Mouse (Mus musculus): ENCODE measurements around the gene Ifit2. TPM values are rescaled to one million over a fixed set of nuclear protein-coding genes. Genes with fewer than 3 reads are reported as not detected.

Gene Ifit2
- polyA plus RNA-seq, 1 experiment from 2014 or later = 5.8 TPM

DNA sequence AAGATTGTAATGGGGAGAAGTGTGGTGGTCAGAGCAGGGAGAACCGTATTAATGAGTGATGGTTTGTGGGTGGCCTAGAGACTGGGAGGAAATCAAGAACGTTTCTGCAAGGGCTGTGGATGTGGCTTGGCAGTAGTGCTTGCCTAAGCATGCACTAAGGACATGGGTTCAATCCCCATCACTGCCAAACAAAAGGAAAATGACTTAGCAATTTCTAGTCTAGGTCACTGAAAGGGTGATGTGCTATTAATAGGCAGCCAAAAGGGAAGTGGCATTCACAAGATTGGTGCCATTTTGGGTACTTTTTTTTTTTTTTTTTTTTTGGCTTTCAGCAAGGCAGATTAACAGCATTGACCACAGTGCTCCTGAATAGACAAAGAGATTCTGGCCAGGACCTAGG, 29.1 kb upstream of the Ifit2 start:
- no peaks in the 10 kb centered on the region for H3K36me3 ChIP-seq
- H3K4me3 ChIP-seq = no peak overlapping the region
- peaks cover 10% of the 10 kb centered on the region for H3K4me1 ChIP-seq (replicated peaks)
- H3K4me2 ChIP-seq = no peak overlapping the region
- ATAC-seq (ENCODE audit: low FRiP score, low read depth) = no peak
- WGBS = 84% methylated on average over 2 of the region's 2 CpGs
- H3K27me3 ChIP-seq = no peaks in the 10 kb centered on the region
- no peaks in the 10 kb centered on the region for H3K9me3 ChIP-seq
- no peak overlapping the region for H3K9ac ChIP-seq
- H3K27ac ChIP-seq (replicated peaks) = no peak overlapping the region

- no peak for ATAC-seq (ENCODE audit: low FRiP score, low read depth)
- Histone ChIP-seq H3K4me2 (no peak overlapping the region), H3K4me3 (no peak overlapping the region), H3K36me3 (no peaks in the 10 kb centered on the region), H3K9me3 (no peaks in the 10 kb centered on the region), H3K4me1 (replicated peaks) (peaks cover 11% of the 10 kb centered on the region), H3K27ac (replicated peaks) (no peak overlapping the region), H3K9ac (no peak overlapping the region), H3K27me3 (no peaks in the 10 kb centered on the region)
- WGBS = 100% methylated on average over 1 of the region's 1 CpGs
Observed at GRCm38 (mm10) chr19:34521978-34522377, 28.5 kb upstream of the Ifit2 start.

- no peak for ATAC-seq (ENCODE audit: low FRiP score, low read depth)
- whole genome bisulfite sequencing = 75% methylated on average over 12 of the region's 12 CpGs
- no peaks in the 10 kb centered on the region for H3K27me3 ChIP-seq
- no peak overlapping the region for H3K27ac ChIP-seq (replicated peaks)
- H3K9ac ChIP-seq = no peak overlapping the region
- H3K9me3 ChIP-seq = no peaks in the 10 kb centered on the region
- H3K4me3 ChIP-seq = no peak overlapping the region
- peaks cover 11% of the 10 kb centered on the region for H3K4me1 ChIP-seq (replicated peaks)
- no peaks in the 10 kb centered on the region for H3K36me3 ChIP-seq
- H3K4me2 ChIP-seq = no peak overlapping the region
Observed at GRCm38 (mm10) chr19:34523106-34523725, 27.3 kb upstream of the Ifit2 start.

DNA sequence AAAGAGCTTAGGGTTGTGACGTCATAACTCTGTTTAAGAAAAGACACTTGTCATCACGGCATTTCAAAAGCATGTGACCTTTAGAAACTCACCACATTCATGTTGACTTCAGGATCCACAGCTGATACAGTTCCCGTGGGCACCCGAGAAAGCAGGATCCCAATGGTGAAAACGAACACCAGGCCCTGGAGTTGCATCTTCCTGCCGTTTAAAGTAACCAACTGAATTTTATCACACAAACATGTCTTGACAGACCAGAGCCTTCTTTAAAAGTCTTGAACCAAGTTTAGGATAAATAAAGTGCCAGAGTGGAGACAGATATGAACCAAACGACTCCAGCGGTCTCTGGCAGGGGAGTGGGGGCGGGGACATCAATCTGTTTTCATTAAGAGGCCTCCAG, 25.8 kb upstream of the Ifit2 start:
- no peaks in the 10 kb centered on the region for H3K27me3 ChIP-seq
- no peak overlapping the region for H3K27ac ChIP-seq (replicated peaks)
- WGBS = 73% methylated on average over 9 of the region's 9 CpGs
- ATAC-seq (ENCODE audit: low FRiP score, low read depth) = no peak
- H3K9ac ChIP-seq = no peak overlapping the region
- no peak overlapping the region for H3K4me2 ChIP-seq
- no peaks in the 10 kb centered on the region for H3K36me3 ChIP-seq
- no peaks in the 10 kb centered on the region for H3K9me3 ChIP-seq
- no peak overlapping the region for H3K4me3 ChIP-seq
- H3K4me1 ChIP-seq (replicated peaks) = peaks cover 11% of the 10 kb centered on the region

DNA sequence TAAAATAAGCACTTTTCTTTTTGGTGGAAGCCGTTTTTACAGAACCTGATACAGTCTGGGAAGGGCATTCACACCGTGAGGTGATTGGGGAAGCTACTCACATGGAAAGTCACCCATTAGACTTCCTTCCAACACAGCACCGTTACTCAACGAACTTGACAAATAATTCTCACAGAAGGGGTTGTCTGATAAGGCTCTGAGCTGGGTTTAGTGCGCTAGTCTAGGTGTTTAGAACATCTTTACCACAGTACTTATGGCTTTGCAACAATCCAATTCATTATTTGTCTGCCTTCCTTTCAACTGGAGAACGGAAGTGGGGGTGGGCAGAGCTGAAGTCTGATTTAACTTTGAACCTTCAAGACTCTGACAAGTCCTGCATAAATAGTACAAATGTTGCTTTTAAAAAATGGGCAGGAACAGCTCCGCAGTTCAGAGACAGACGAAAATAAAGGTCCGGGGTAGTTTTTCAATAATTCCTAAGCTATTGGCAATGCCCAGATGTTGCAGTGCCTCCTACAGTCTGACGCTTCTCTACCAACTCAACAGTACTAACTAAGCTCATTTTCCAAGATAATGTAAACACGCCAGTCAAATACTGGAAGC, 24.1 kb upstream of the Ifit2 start:
- no peaks in the 10 kb centered on the region for H3K36me3 ChIP-seq
- H3K9ac ChIP-seq = peak overlapping the region; percentile 53
- H3K27me3 ChIP-seq = no peaks in the 10 kb centered on the region
- H3K4me3 ChIP-seq = peak overlapping the region; percentile 82
- H3K4me2 ChIP-seq = peak overlapping the region; percentile 83
- peak overlapping the region; percentile 83 for H3K27ac ChIP-seq (replicated peaks)
- no peaks in the 10 kb centered on the region for H3K9me3 ChIP-seq
- ATAC-seq (ENCODE audit: low FRiP score, low read depth) = peak; percentile 7; the same call in 1 of the 2 replicates
- H3K4me1 ChIP-seq (replicated peaks) = peaks cover 11% of the 10 kb centered on the region
- WGBS = 38% methylated on average over 11 of the region's 11 CpGs

GRCm38 (mm10) chr19:34526941-34527682, 23.4 kb upstream of the Ifit2 start, which contains the start of gene Lipa:
Gene Lipa, minus strand, starts transcription at chr19:34527474.
- peak within 1 kb of the TSS; percentile 82 for H3K4me3 ChIP-seq
- peak within 1 kb of the TSS; percentile 83 for H3K4me2 ChIP-seq
- H3K36me3 ChIP-seq = no peaks in the 10 kb centered on the region
- H3K9me3 ChIP-seq = no peaks in the 10 kb centered on the region
- H3K27ac ChIP-seq (replicated peaks) = peak within 1 kb of the TSS; percentile 83
- peak within 1 kb of the TSS; percentile 53 for H3K9ac ChIP-seq
- WGBS = under 1% methylated on average over 29 of the region's 29 CpGs
- H3K4me1 ChIP-seq (replicated peaks) = peaks cover 11% of the 10 kb centered on the region
- ATAC-seq (ENCODE audit: low FRiP score, low read depth) = peak; percentile 100
- H3K27me3 ChIP-seq = no peaks in the 10 kb centered on the region

GRCm38 (mm10) chr19:34532061-34532751, 18.3 kb upstream of the Ifit2 start:
- Histone ChIP-seq H3K4me3 (no peak overlapping the region), H3K27ac (replicated peaks) (no peak overlapping the region), H3K4me2 (no peak overlapping the region), H3K27me3 (no peaks in the 10 kb centered on the region), H3K9me3 (no peaks in the 10 kb centered on the region), H3K9ac (no peak overlapping the region), H3K36me3 (no peaks in the 10 kb centered on the region), H3K4me1 (replicated peaks) (no peaks in the 10 kb centered on the region)
- no peak for ATAC-seq (ENCODE audit: low FRiP score, low read depth)
- WGBS = over 99% methylated on average over 4 of the region's 4 CpGs

- H3K27ac ChIP-seq (replicated peaks) = no peak overlapping the region
- H3K36me3 ChIP-seq = no peaks in the 10 kb centered on the region
- WGBS = 87% methylated on average over 1 of the region's 1 CpGs
- no peak overlapping the region for H3K4me2 ChIP-seq
- no peaks in the 10 kb centered on the region for H3K4me1 ChIP-seq (replicated peaks)
- ATAC-seq (ENCODE audit: low FRiP score, low read depth) = no peak
- H3K4me3 ChIP-seq = no peak overlapping the region
- H3K9me3 ChIP-seq = no peaks in the 10 kb centered on the region
- H3K27me3 ChIP-seq = no peaks in the 10 kb centered on the region
- no peak overlapping the region for H3K9ac ChIP-seq
Observed at GRCm38 (mm10) chr19:34539422-34539821, 11.1 kb upstream of the Ifit2 start.

GRCm38 (mm10) chr19:34546211-34546610, 4.3 kb upstream of the Ifit2 start:
- Histone ChIP-seq H3K9ac (no peak overlapping the region), H3K36me3 (no peaks in the 10 kb centered on the region), H3K4me3 (no peak overlapping the region), H3K27ac (replicated peaks) (no peak overlapping the region), H3K4me2 (no peak overlapping the region), H3K4me1 (replicated peaks) (peaks cover 5% of the 10 kb centered on the region), H3K27me3 (no peaks in the 10 kb centered on the region), H3K9me3 (no peaks in the 10 kb centered on the region)
- WGBS = 88% methylated on average over 4 of the region's 4 CpGs
- ATAC-seq (ENCODE audit: low FRiP score, low read depth) = no peak

DNA sequence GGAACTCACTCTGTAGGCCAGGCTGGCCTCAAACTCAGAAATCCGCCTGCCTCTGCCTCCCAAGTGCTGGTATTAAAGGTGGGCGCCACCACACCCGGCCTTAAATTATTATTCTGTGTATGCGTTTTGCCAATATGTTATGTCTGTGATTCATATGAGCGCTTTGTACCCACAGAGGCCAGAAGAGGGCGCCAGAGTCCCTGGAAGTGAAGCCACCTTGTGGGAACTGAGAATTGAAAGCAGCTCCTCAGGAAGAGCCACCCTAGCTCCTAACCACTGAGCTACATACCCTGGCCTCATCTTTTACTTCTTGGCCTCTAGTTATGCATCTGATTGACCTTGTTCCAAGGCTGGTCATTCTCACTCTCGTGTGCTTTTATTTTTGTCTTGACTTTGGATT, 2.5 kb upstream of the Ifit2 start:
- H3K27me3 ChIP-seq = no peaks in the 10 kb centered on the region
- no peak overlapping the region for H3K27ac ChIP-seq (replicated peaks)
- H3K4me2 ChIP-seq = no peak overlapping the region
- H3K4me1 ChIP-seq (replicated peaks) = peaks cover 5% of the 10 kb centered on the region
- no peak overlapping the region for H3K9ac ChIP-seq
- no peak for ATAC-seq (ENCODE audit: low FRiP score, low read depth)
- H3K4me3 ChIP-seq = no peak overlapping the region
- no peaks in the 10 kb centered on the region for H3K36me3 ChIP-seq
- WGBS = 29% methylated on average over 7 of the region's 7 CpGs
- no peaks in the 10 kb centered on the region for H3K9me3 ChIP-seq

DNA sequence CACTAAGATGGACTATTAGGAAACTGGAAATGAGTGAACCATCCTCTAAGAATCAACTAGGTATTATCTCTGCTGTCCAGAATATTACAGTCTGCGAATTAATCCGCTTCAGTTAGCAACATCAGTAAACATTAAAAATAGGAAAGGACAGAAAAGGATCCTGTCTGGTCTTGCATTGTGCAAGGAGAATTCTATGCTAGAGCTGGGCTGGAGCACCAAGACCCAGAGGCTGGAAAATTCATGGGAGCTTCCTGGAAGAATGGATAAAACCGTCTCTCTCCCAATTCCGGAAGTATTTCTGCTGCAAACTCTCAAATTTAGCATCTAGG, 325 bp upstream of the Ifit2 start:
- no peaks in the 10 kb centered on the region for H3K27me3 ChIP-seq
- peak overlapping the region; percentile 43 for H3K4me3 ChIP-seq
- H3K9ac ChIP-seq = peak overlapping the region; percentile 46
- WGBS = 32% methylated on average over 4 of the region's 4 CpGs
- H3K36me3 ChIP-seq = no peaks in the 10 kb centered on the region
- peak overlapping the region; percentile 44 for H3K27ac ChIP-seq (replicated peaks)
- H3K4me1 ChIP-seq (replicated peaks) = peaks cover 5% of the 10 kb centered on the region
- peak overlapping the region; percentile 63 for H3K4me2 ChIP-seq
- no peak; the same call in 1 of the 2 replicates for ATAC-seq (ENCODE audit: low FRiP score, low read depth)
- H3K9me3 ChIP-seq = no peaks in the 10 kb centered on the region

- H3K27ac ChIP-seq (replicated peaks) = no peak overlapping the region
- no peaks in the 10 kb centered on the region for H3K27me3 ChIP-seq
- H3K9ac ChIP-seq = no peak overlapping the region
- H3K4me3 ChIP-seq = no peak overlapping the region
- H3K9me3 ChIP-seq = no peaks in the 10 kb centered on the region
- H3K4me1 ChIP-seq (replicated peaks) = peaks cover 5% of the 10 kb centered on the region
- no peaks in the 10 kb centered on the region for H3K36me3 ChIP-seq
- ATAC-seq (ENCODE audit: low FRiP score, low read depth) = no peak
- 73% methylated on average over 5 of the region's 5 CpGs for WGBS
- H3K4me2 ChIP-seq = peak overlapping the region; percentile 3; the same call in 1 of the 2 replicates
Observed at GRCm38 (mm10) chr19:34551981-34552380, 1.5 kb downstream of the Ifit2 start.

All from hindbrain, embryonic 15.5 days (tissue).